Mouse (Mus musculus) heart, postnatal 0 days (tissue): ENCODE data around the gene Hipk2.

Experiments used
- CTCF ChIP-seq: IDR thresholded peaks from 2 replicates; pipeline ENCODE4 v1.5.1; 2016; ENCODE audit warnings: antibody characterized with exemption, control low read depth, low read depth
- EP300 ChIP-seq: IDR thresholded peaks from 2 replicates; pipeline ENCODE4 v1.6.1; 2016; ENCODE audit warnings: antibody characterized with exemption, low read depth

DNA sequence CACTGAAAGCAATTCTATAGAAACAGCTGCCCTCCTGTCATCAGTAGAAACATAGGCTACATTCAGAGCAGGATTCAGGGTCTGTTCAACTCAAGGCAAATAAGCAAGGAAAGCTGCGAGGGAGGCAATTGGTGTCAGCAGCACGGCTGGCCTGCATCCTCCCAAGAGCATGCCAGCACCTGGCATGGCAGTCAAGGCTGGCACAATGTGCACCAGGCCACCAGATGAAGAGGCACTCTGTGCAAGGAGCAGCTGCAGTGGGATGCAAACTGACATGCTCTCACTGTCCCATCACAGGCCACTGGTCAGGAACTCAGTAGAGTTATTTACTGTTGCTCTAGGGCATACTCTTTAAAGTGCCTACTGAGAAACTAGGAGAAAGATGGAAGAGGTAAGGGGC lies 35.6 kb downstream of the Hipk2 start:
- TF ChIP-seq CTCF (no peak), EP300 (no peak)
